Mouse (Mus musculus): ENCODE data around the gene Rai1. TPM values are rescaled to one million over a fixed set of nuclear protein-coding genes. Genes with fewer than 3 reads are reported as not detected.

The Rai1 gene
- polyA plus RNA-seq, 1 experiment, result 123 TPM

GRCm38 (mm10) chr11:60175371-60176181 is 70.8 kb downstream of the Rai1 start:
- H3K27ac ChIP-seq (ENCODE audit: insufficient read depth, low read depth, low read length), result peak overlapping the region; percentile 99
- under 1% methylated on average over 66 of the region's 66 CpGs for WGBS
- TF ChIP-seq POLR2A (IDR thresholded peaks at IDR 0.05; ENCODE audit: insufficient read depth, low read depth, low read length), result peak; percentile 66
- TF ChIP-seq CTCF (IDR thresholded peaks at IDR 0.05; ENCODE audit: insufficient read depth, low read depth, low read length), result no peak
- peak overlapping the region; percentile 69 for H3K4me3 ChIP-seq (ENCODE audit: insufficient read depth, low read depth, low read length)
- peaks cover 51% of the 10 kb centered on the region for H3K4me1 ChIP-seq (ENCODE audit: control insufficient read depth, insufficient read depth, low read length)

- Histone ChIP-seq H3K4me1 (ENCODE audit: control insufficient read depth, insufficient read depth, low read length) (peaks cover 54% of the 10 kb centered on the region), H3K4me3 (ENCODE audit: insufficient read depth, low read depth, low read length) (peak overlapping the region; percentile 69), H3K27ac (ENCODE audit: insufficient read depth, low read depth, low read length) (peak overlapping the region; percentile 99)
- WGBS, result under 1% methylated on average over 71 of the region's 71 CpGs
- TF ChIP-seq POLR2A (IDR thresholded peaks at IDR 0.05; ENCODE audit: insufficient read depth, low read depth, low read length) (0 out of 2 replicates have a peak, but pooled peaks have one; percentile 10), CTCF (IDR thresholded peaks at IDR 0.05; ENCODE audit: insufficient read depth, low read depth, low read length) (no peak)
These were observed 71.6 kb downstream of the Rai1 start for GRCm38 (mm10) chr11:60176182-60176974.

DNA sequence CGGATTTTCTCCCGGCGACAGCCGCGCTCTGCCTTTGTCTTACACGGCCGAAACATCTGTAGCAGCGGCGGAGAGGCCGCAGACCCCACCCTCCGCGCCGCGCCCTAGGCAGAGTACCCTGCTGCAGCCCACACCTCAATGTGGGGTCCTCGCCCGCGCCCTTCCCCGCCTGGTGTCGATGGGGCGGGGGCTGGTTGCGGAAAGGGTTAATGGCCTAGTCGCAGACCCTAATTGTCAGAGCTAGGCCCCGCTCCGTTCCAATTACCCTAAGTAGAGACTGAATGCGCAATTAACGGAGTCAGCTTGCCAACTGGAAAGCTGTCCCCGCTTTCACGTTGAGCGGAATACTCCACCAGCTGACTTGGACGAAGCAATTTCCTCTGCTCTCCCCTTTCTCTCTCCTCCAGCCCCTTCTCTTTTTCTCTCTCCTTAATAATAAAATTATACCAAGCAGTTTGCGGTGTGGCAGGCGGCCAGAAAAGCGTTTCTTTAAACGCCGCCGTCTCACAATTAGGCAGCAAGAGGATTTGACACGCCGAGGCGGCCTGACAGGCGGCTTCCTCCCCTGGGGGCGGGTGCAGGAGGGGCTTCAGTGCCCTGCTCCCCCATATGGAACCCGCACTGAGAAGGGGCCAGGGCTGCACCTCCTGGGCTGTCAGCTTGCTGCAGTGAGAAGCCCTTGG is 72.3 kb downstream of the Rai1 start:
- H3K4me1 ChIP-seq (ENCODE audit: control insufficient read depth, insufficient read depth, low read length), result peaks cover 56% of the 10 kb centered on the region
- TF ChIP-seq CTCF (IDR thresholded peaks at IDR 0.05; ENCODE audit: insufficient read depth, low read depth, low read length) (no peak), POLR2A (IDR thresholded peaks at IDR 0.05; ENCODE audit: insufficient read depth, low read depth, low read length) (no peak)
- H3K27ac ChIP-seq (ENCODE audit: insufficient read depth, low read depth, low read length), result peak overlapping the region; percentile 99
- 3% methylated on average over 42 of the region's 42 CpGs for WGBS
- peak overlapping the region; percentile 69 for H3K4me3 ChIP-seq (ENCODE audit: insufficient read depth, low read depth, low read length)

DNA sequence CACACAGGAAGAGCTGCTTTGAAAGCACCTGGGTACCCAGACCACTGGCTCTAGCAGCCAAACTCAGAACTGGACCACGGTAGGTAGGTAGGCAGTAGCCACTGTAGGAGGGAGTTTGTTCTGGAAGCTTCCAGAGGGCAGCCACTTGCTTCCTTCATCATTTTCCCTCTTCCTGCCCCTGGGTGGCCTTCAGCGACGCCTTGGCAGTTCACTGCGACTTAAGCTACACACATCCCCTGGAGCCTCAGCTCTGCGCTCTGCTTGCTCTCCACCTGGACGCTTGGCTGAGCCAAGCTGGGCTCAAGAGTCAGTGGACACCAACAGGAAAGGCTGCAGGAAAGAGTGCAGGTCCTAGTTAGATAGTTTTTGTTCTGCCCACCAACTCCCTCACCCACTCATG is 73.2 kb downstream of the Rai1 start:
- no peak overlapping the region for H3K4me3 ChIP-seq (ENCODE audit: insufficient read depth, low read depth, low read length)
- TF ChIP-seq CTCF (IDR thresholded peaks at IDR 0.05; ENCODE audit: insufficient read depth, low read depth, low read length) (no peak), POLR2A (IDR thresholded peaks at IDR 0.05; ENCODE audit: insufficient read depth, low read depth, low read length) (no peak)
- peak overlapping the region; percentile 99 for H3K27ac ChIP-seq (ENCODE audit: insufficient read depth, low read depth, low read length)
- 53% methylated on average over 6 of the region's 6 CpGs for WGBS
- peaks cover 60% of the 10 kb centered on the region for H3K4me1 ChIP-seq (ENCODE audit: control insufficient read depth, insufficient read depth, low read length)

DNA sequence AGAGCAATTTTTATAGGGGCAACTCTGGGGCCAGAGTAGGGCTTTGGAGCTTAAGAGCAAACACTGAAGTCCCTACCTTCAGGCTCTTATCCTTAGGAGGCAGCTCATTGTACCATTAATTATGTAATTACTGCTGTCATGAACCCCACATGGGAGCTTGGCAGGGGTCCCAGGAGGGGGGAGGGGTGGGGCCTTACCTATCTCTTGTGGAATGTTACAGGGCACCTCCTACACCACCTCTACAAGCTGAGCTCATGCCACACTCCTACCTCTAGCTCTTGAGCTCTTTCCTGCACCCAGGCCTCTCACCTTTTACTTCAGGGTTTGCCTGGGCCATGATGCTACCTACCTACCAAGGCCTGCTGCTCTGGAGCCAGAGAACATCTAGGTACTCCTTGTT is 73.7 kb downstream of the Rai1 start:
- TF ChIP-seq CTCF (IDR thresholded peaks at IDR 0.05; ENCODE audit: insufficient read depth, low read depth, low read length) (no peak), POLR2A (IDR thresholded peaks at IDR 0.05; ENCODE audit: insufficient read depth, low read depth, low read length) (no peak)
- no peak overlapping the region for H3K27ac ChIP-seq (ENCODE audit: insufficient read depth, low read depth, low read length)
- H3K4me1 ChIP-seq (ENCODE audit: control insufficient read depth, insufficient read depth, low read length), result peaks cover 60% of the 10 kb centered on the region
- no peak overlapping the region for H3K4me3 ChIP-seq (ENCODE audit: insufficient read depth, low read depth, low read length)

GRCm38 (mm10) chr11:60182116-60182670 is 77.4 kb downstream of the Rai1 start:
- Histone ChIP-seq H3K4me1 (ENCODE audit: control insufficient read depth, insufficient read depth, low read length) (peaks cover 72% of the 10 kb centered on the region), H3K4me3 (ENCODE audit: insufficient read depth, low read depth, low read length) (no peak overlapping the region), H3K27ac (ENCODE audit: insufficient read depth, low read depth, low read length) (peak overlapping the region; percentile 0; the same call in 1 of the 2 replicates)
- TF ChIP-seq CTCF (IDR thresholded peaks at IDR 0.05; ENCODE audit: insufficient read depth, low read depth, low read length) (no peak), POLR2A (IDR thresholded peaks at IDR 0.05; ENCODE audit: insufficient read depth, low read depth, low read length) (no peak)
- 67% methylated on average over 12 of the region's 12 CpGs for WGBS

GRCm38 (mm10) chr11:60182741-60183140 is 77.9 kb downstream of the Rai1 start:
- 0 out of 2 replicates have a peak overlapping the region, but pooled peaks have one; percentile 0 for H3K27ac ChIP-seq (ENCODE audit: insufficient read depth, low read depth, low read length)
- 18% methylated on average over 2 of the region's 2 CpGs for WGBS
- H3K4me3 ChIP-seq (ENCODE audit: insufficient read depth, low read depth, low read length), result no peak overlapping the region
- H3K4me1 ChIP-seq (ENCODE audit: control insufficient read depth, insufficient read depth, low read length), result peaks cover 71% of the 10 kb centered on the region
- TF ChIP-seq CTCF (IDR thresholded peaks at IDR 0.05; ENCODE audit: insufficient read depth, low read depth, low read length) (no peak), POLR2A (IDR thresholded peaks at IDR 0.05; ENCODE audit: insufficient read depth, low read depth, low read length) (no peak)
